Mouse (Mus musculus) myocyte (in vitro differentiated cells): ENCODE measurements around the gene Cxcl14. TPM values are rescaled to one million over a fixed set of nuclear protein-coding genes. Genes with fewer than 3 reads are reported as not detected.

Experiments used
- H3K27me3 ChIP-seq: one replicate; pipeline ENCODE4 v1.6.1; 2011; ENCODE audit not compliant: control insufficient read depth, insufficient read depth, insufficient read length
- H3K36me3 ChIP-seq: one replicate; pipeline ENCODE4 v1.6.1; 2011; ENCODE audit not compliant: control insufficient read depth, insufficient read depth
- H3K4me2 ChIP-seq: one replicate; pipeline ENCODE4 v1.6.1; 2011; ENCODE audit warnings: low read depth, control low read depth
- H3K4me3 ChIP-seq: one replicate; pipeline ENCODE4 v1.5.1; 2011; ENCODE audit warnings: mild to moderate bottlenecking, control low read depth, moderate library complexity
- H3K79me2 ChIP-seq: one replicate; pipeline ENCODE4 v1.6.1; 2011; ENCODE audit not compliant: control insufficient read depth, insufficient read depth
- H3ac ChIP-seq: one replicate; pipeline ENCODE4 v1.6.1; 2011; ENCODE audit not compliant: control insufficient read depth, insufficient read length
- CEBPB ChIP-seq: IDR thresholded peaks from 2 replicates; pipeline ENCODE4 v1.6.1; 2011; ENCODE audit warnings: mild to moderate bottlenecking, moderate library complexity; ENCODE audit not compliant: poor library complexity, insufficient read depth, severe bottlenecking
- E2F4 ChIP-seq: IDR thresholded peaks from one replicate; pipeline ENCODE4 v1.6.1; 2011; ENCODE audit warnings: mild to moderate bottlenecking, control low read depth, moderate library complexity; ENCODE audit not compliant: insufficient read depth
- MAX ChIP-seq: IDR thresholded peaks from one replicate; pipeline ENCODE4 v1.6.1; 2011; ENCODE audit warnings: low read depth, mild to moderate bottlenecking, control low read depth
- MYOD1 ChIP-seq, 3 experiments: IDR thresholded peaks; one replicate each; pipeline ENCODE4 v1.6.1; 2011; ENCODE audit warnings: control low read depth in 2 of 3, low read depth in 2 of 3, mild to moderate bottlenecking in 2 of 3, moderate library complexity in 1 of 3; ENCODE audit not compliant: insufficient read length in 2 of 3, control insufficient read depth in 1 of 3
- MYOG ChIP-seq, 3 experiments: IDR thresholded peaks; one replicate each; pipeline ENCODE4 v1.6.1; 2011; ENCODE audit warnings: control low read depth in 2 of 3, low read depth in 2 of 3, mild to moderate bottlenecking in 2 of 3; ENCODE audit not compliant: insufficient read length in 2 of 3, control insufficient read depth in 1 of 3, insufficient read depth in 1 of 3
- POLR2A ChIP-seq: IDR thresholded peaks from one replicate; pipeline ENCODE4 v1.6.1; 2011; ENCODE audit warnings: low read depth, mild to moderate bottlenecking, control low read depth, moderate library complexity; ENCODE audit not compliant: insufficient read length
- POLR2AphosphoS2 ChIP-seq: IDR thresholded peaks from one replicate; pipeline ENCODE4 v1.6.1; 2011; ENCODE audit warnings: low read depth, control low read depth; ENCODE audit not compliant: insufficient read length
- REST ChIP-seq: IDR thresholded peaks from one replicate; pipeline ENCODE4 v1.6.1; 2011; ENCODE audit warnings: mild to moderate bottlenecking, control low read depth, moderate library complexity; ENCODE audit not compliant: insufficient read depth, insufficient read length
- SRF ChIP-seq: IDR thresholded peaks from one replicate; pipeline ENCODE4 v1.6.1; 2011; ENCODE audit warnings: low read depth; ENCODE audit not compliant: control insufficient read depth, insufficient read length
- TCF12 ChIP-seq: IDR thresholded peaks from one replicate; pipeline ENCODE4 v1.6.1; 2011; ENCODE audit warnings: mild to moderate bottlenecking, control low read depth; ENCODE audit not compliant: poor library complexity, insufficient read depth, severe bottlenecking
- TCF3 ChIP-seq: IDR thresholded peaks from one replicate; pipeline ENCODE4 v1.6.1; 2011; ENCODE audit warnings: low read depth, control low read depth; ENCODE audit not compliant: insufficient read length
- USF1 ChIP-seq: IDR thresholded peaks from one replicate; pipeline ENCODE4 v1.6.1; 2011; ENCODE audit warnings: low read depth, mild to moderate bottlenecking, control low read depth, moderate library complexity
- polyA plus RNA-seq: library from polyadenylated mRNA; unstranded; fragments of >200 nt; fragmentation: generic; extraction: Trizol; gene quantifications from one replicate; pipeline ENCODE4 v1.2.1, GENCODE M21; 2012; ENCODE audit warnings: missing spikeins

Gene Cxcl14
- polyA plus RNA-seq, 1 experiment = not detected

GRCm38 (mm10) chr13:56330603-56331455 is 34.5 kb upstream of the Cxcl14 start:
- Histone ChIP-seq H3K36me3 (no peaks in the 10 kb centered on the region), H3ac (no peak overlapping the region), H3K4me2 (peak overlapping the region; percentile 58), H3K27me3 (no peaks in the 10 kb centered on the region), H3K4me3 (no peak overlapping the region), H3K79me2 (no peaks in the 10 kb centered on the region)
- TF ChIP-seq MYOD1 (IDR thresholded peaks at IDR 0.05; ENCODE audit: control insufficient read depth in 1 of 3, insufficient read length in 2 of 3, low read depth in 2 of 3) (no peak), MYOG (IDR thresholded peaks at IDR 0.05; ENCODE audit: control insufficient read depth in 1 of 3, insufficient read depth in 1 of 3, insufficient read length in 2 of 3, low read depth in 2 of 3) (no peak)

GRCm38 (mm10) chr13:56329769-56330168 is 33.4 kb upstream of the Cxcl14 start:
- Histone ChIP-seq H3K27me3 (no peaks in the 10 kb centered on the region), H3ac (no peak overlapping the region), H3K4me2 (no peak overlapping the region), H3K36me3 (no peaks in the 10 kb centered on the region), H3K4me3 (no peak overlapping the region), H3K79me2 (no peaks in the 10 kb centered on the region)
- no peak for TF ChIP-seq SRF

GRCm38 (mm10) chr13:56329165-56329564 is 32.8 kb upstream of the Cxcl14 start:
- Histone ChIP-seq H3K36me3 (no peaks in the 10 kb centered on the region), H3K79me2 (no peaks in the 10 kb centered on the region), H3K4me2 (no peak overlapping the region), H3K27me3 (no peaks in the 10 kb centered on the region), H3ac (no peak overlapping the region), H3K4me3 (no peak overlapping the region)
- TF ChIP-seq USF1 (no peak), REST (no peak), MYOG (IDR thresholded peaks at IDR 0.05; ENCODE audit: control insufficient read depth in 1 of 3, insufficient read depth in 1 of 3, insufficient read length in 2 of 3, low read depth in 2 of 3) (no peak), TCF3 (no peak), TCF12 (no peak), POLR2A (no peak), MYOD1 (IDR thresholded peaks at IDR 0.05; ENCODE audit: control insufficient read depth in 1 of 3, insufficient read length in 2 of 3, low read depth in 2 of 3) (no peak), SRF (no peak), POLR2AphosphoS2 (no peak)

GRCm38 (mm10) chr13:56327779-56328178 is 31.4 kb upstream of the Cxcl14 start:
- TF ChIP-seq E2F4 (no peak), MYOD1 (IDR thresholded peaks at IDR 0.05; ENCODE audit: control insufficient read depth in 1 of 3, insufficient read length in 2 of 3, low read depth in 2 of 3) (no peak), TCF12 (no peak), CEBPB (no peak), SRF (no peak), USF1 (no peak), POLR2AphosphoS2 (no peak)
- Histone ChIP-seq H3K79me2 (no peaks in the 10 kb centered on the region), H3K27me3 (no peaks in the 10 kb centered on the region), H3K4me2 (no peak overlapping the region), H3K36me3 (no peaks in the 10 kb centered on the region), H3ac (no peak overlapping the region), H3K4me3 (no peak overlapping the region)

- TF ChIP-seq USF1 (no peak), MYOD1 (IDR thresholded peaks at IDR 0.05; ENCODE audit: control insufficient read depth in 1 of 3, insufficient read length in 2 of 3, low read depth in 2 of 3) (no peak), REST (no peak), CEBPB (no peak), TCF3 (no peak), E2F4 (no peak), TCF12 (no peak), MYOG (IDR thresholded peaks at IDR 0.05; ENCODE audit: control insufficient read depth in 1 of 3, insufficient read depth in 1 of 3, insufficient read length in 2 of 3, low read depth in 2 of 3) (no peak), POLR2A (no peak), POLR2AphosphoS2 (no peak), SRF (no peak), MAX (no peak)
- Histone ChIP-seq H3K27me3 (peaks cover 7% of the 10 kb centered on the region), H3K4me2 (no peak overlapping the region), H3K4me3 (no peak overlapping the region), H3K79me2 (no peaks in the 10 kb centered on the region), H3K36me3 (no peaks in the 10 kb centered on the region), H3ac (no peak overlapping the region)
Measured at GRCm38 (mm10) chr13:56321635-56322034, 25.3 kb upstream of the Cxcl14 start.
